Mouse (Mus musculus): ENCODE data around the gene Orai3.
"Not testable (repeated sequence)": the region's sequence is repeated elsewhere in the genome, so short reads cannot be mapped to it uniquely, and the experiment has no call there.

Orai3 gene

GRCm38 (mm10) chr7:127769651-127770038, at the start of gene Orai3:
TSS of gene Orai3 (plus strand) at chr7:127769815.
- peak; percentile 89 for DNase-seq (ENCODE audit: low read depth)

- DNase-seq (ENCODE audit: low read depth) = no peak
Measured at GRCm38 (mm10) chr7:127725490-127725889, 44.1 kb upstream of the Orai3 start.

GRCm38 (mm10) chr7:127725924-127726323, 43.7 kb upstream of the Orai3 start:
- no peak for DNase-seq (ENCODE audit: low read depth)

GRCm38 (mm10) chr7:127727898-127728297, 41.7 kb upstream of the Orai3 start:
- DNase-seq (ENCODE audit: low read depth) = peak; percentile 74

DNA sequence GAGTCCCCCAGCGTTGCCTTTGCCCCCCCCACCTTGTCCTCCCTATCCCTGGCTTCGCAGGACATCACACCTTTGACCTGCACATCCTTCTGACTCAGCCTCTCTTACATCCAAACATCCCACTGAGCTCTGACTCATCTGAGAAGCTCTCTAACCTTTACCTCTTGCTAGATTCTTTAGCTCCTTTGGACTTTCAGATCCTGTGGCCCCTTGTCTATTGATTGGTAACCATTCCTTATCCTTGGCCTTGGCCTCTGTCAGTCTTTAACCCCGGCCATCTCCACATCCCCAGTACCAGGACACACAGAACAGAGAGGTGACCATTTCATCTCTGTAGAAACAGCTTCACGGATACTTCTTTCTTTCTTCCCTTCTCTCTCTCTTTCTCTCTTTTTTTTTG, 39.4 kb upstream of the Orai3 start:
- DNase-seq (ENCODE audit: low read depth) = no peak

- DNase-seq (ENCODE audit: low read depth) = not testable (repeated sequence)
Measured at GRCm38 (mm10) chr7:127732066-127732465, 37.5 kb upstream of the Orai3 start, which contains the start of gene Ctf2. TSS of gene Ctf2 (minus strand) at chr7:127732166.

DNA sequence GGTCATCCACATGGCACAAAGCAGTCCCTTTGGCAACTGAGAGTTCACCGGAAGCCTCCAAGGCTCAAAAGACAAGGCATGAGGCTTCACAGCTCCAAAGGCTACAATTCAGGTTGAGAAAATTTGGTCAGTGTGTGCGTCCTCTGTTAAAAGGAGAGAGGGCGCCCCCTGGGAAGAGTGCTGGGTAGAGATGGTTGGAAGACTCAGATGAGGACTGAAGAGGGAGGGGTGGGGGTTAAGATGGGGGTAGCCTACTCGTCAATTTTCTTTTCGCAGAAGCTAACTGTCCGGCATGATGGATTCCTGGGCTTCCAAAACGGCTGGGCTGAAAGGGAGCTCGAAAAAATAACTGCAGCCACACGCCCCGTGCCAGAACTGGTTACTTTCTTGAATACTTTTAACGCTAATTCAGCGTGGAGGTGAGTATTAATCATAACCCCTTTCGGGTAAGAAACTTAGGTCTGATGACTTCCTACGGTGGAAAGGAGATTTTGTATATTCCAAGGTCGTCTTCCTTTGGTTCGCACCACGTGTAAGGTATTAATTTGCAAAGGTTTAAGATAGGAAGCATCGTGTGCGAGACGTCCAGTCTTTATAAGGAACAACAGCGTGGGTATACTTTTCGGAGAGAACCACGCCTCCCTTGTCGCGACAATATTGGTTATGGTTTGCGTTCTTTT, 25.1 kb upstream of the Orai3 start, which contains the start of gene Fbxl19:
TSS of gene Fbxl19 (plus strand) at position 178 of the 680 bp plus-strand sequence.
- DNase-seq (ENCODE audit: low read depth) = peak; percentile 90

- DNase-seq (ENCODE audit: low read depth) = peak; percentile 99
Measured at GRCm38 (mm10) chr7:127745251-127745651, 24.4 kb upstream of the Orai3 start.

DNA sequence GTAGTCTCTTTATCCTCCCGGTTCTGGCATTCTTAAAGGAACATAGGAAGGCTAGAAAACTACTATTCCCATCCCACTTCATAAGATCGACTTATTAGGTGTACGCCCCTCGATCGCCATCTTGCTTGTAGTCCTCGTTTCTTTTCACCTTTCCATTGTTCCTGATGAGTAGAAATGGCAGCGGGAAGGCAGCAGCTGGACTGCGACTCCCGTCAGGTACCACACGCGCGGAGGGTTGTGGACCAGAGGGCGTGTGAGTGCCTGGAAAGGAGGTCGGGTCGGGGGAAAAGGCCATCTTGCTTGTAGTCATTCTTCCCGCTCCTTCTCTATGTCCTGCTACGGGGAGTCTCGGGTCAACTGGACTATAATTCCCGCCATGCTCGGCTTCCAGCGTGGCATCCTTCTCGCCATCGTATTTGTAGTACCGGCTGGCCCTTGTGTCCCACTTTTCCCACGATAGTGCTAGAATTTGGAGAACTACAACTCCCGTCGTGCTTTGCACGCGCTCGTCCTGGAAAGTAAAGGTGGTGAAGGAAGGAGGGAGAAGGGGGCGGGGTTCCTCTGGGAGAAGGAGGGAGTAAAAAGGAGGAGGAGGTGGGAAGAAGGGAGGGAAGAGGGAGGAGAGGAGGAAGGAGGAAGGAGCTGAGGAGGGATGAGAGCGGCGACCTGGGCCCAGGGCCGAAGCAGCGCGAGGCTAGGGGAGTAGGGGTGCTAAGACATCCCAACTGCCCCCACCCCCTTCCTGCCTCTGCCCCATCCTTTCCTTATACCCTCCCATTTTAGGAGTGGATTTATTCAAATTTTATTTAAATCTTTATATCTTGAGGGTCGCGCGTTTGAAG, 23.7 kb upstream of the Orai3 start:
- DNase-seq (ENCODE audit: low read depth) = peak; percentile 98

DNA sequence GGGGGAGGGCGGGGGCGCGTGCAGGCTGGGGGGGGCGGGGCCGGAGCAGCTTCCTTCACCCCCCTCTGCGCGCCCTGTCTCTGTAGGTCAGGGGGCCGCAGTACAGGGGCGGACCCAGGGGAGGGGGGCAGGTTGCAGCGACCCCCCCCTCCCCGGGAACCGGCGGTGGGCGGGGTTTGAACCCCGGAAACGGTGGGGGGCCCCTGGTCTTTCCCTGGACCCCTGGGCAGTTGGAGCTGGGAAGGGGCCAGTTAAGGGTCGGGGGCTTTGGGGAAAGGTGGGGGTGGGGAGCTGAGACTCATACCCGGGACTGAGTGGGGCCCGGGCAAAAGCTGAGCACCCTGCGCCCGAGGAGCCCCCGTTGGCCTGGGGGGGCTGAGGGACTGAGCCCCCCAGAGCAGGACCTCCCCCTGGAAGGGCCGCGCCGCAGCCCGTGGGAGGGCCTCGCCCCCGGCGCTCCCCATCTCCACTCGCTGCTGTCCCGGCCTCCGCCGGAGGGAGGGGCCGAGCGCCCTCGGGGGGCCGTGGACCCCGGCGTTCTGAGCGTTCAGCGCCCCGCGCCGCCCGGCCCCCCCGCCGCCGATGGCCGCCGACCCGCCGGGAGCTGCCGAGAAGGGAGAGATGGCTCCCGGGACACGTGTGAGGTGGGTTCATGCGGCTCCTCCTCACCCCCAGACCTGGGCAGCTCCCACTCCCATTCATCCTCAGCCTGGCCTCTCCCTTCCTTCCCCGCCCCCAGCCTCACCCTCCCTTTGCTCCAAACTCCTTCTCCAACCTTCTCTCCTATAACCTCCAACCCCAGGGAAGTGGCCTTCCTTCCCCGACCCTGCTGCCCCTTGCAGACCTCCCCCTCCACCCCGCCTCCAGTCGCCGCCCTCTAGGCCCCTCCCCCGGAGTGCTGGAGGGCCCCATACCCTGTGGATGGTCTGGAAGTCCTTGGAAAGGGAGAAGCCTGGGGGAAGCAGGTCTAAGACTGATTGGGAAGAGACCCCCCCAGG, 22.8 kb upstream of the Orai3 start:
- peak; percentile 41 for DNase-seq (ENCODE audit: low read depth)

DNA sequence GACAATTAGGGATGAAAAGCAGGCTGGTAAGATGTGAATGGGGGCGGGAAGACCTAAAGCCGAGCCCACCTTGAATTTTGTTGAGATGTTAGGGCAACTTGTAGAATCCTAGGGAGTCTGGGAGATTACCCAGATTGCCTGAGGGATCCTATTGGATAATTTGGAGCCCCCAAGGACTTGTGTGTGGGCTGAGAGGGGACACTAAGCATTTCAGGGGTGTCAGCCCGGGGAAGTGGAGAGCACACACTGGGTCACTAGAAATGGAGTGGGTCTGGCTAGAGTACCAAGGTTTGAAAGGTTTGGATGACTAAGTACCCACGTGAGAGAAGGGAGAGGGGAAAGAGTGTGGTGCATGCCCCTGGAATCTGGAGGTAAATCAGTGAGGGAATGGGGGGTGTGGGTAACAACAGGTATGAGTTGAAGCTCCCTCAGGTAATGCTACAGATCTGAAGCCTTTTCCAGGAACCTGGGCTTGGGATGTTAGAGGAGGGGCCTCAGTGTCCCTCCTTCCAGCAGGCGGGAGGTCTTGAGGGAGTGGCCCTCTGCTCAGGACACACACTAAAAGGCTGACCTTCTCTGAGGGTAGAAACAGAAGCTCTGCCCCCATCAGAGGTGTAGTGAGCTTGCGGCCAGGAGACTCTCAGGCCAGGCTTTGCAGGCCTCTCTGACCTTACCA, 21.9 kb upstream of the Orai3 start:
- no peak for DNase-seq (ENCODE audit: low read depth)

DNA sequence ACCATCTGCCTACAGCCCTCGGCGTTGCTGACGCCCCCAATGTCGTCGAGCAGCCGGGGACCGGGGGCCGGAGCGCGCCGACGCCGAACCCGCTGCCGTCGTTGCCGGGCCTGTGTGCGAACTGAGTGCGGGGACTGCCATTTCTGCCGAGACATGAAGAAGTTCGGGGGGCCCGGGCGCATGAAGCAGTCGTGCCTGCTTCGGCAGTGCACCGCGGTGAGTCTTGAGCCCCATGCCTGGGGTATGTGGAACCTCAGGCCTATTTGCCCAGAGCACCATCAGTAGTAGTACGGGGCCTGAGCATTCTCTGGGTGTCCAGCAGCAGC, 21.4 kb upstream of the Orai3 start:
- no peak for DNase-seq (ENCODE audit: low read depth)

GRCm38 (mm10) chr7:127750131-127751127, 19.2 kb upstream of the Orai3 start:
- peak; percentile 23 for DNase-seq (ENCODE audit: low read depth)

DNA sequence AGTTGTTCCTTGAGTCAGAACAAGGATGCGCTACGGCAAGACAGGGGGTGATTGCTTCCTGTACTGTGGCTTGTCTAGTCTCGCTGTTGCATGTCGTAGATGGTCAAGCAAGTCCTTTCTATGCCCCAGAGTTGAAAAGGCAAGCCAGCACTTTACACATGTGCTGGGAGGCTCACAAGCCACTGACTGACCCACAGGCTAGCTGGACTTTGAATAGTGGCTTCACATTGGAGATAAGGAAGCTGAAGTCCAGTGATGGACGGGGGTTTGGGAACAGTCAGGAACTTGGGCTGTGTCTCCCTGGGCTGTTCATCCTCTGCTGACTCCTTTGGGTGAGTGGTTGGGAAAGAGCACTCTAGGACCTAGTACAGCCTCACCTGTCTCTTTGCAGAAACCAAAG, 18.0 kb upstream of the Orai3 start:
- DNase-seq (ENCODE audit: low read depth) = no peak

- no peak for DNase-seq (ENCODE audit: low read depth)
Measured at GRCm38 (mm10) chr7:127752069-127752468, 17.5 kb upstream of the Orai3 start.

DNA sequence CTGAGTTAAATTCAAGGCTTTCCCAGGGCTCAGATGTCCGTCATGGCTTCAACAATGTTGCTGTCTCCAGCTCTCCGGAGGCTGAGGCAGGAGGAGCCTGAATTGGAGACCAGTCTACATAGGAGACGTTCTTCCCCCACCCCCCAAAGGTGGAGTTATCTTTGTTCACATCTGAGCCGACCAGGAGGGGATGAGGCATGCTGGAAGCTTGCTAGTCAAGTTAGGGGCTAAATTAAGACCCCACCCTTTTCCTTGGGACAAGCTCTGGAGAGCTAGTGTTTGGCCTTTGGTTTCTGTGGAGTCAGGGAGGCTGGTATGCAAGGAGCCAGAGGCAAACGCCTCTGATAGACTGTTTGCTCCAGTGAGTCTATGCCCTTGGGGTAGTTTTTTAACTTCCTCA, 16.5 kb upstream of the Orai3 start:
- DNase-seq (ENCODE audit: low read depth) = no peak

DNA sequence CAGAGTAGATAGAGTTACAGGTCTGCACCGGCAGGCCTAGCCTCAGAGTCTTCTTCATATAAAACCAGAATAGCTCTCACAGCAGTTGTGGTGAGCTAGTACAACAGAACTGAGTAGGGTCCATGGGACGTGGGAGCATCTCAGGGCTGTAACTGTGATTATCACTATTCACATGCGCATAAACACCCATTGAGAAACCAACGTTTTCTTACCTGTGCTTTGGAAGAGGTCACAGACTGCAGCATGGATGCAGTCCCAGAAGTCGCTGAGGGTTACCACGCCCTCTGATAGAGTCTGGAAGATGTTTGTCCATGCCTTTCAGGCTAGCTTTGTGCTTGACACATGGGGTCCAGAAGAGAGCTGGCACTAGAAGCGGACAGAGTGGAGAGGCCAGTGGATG, 15.9 kb upstream of the Orai3 start:
- DNase-seq (ENCODE audit: low read depth) = no peak

DNA sequence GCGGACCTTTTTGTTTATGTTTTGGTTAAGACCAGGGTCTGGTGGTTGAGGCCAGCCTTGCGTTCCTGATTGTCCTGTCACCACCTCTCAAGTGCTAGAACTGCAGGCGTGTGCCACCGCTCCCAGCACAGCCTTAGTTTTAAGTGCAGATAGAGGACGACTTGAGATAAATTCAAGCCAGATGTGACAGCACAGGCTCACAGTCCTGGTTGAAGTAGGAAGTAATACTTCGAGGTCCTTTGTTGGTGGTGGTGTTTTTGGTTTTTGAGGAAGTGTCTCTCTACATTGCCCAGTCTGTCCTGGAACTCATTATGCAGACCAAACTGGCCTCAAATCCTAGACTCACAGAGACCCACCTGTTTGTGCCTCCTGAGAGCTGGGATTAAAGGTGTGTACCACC, 9.9 kb upstream of the Orai3 start:
- DNase-seq (ENCODE audit: low read depth) = no peak

DNA sequence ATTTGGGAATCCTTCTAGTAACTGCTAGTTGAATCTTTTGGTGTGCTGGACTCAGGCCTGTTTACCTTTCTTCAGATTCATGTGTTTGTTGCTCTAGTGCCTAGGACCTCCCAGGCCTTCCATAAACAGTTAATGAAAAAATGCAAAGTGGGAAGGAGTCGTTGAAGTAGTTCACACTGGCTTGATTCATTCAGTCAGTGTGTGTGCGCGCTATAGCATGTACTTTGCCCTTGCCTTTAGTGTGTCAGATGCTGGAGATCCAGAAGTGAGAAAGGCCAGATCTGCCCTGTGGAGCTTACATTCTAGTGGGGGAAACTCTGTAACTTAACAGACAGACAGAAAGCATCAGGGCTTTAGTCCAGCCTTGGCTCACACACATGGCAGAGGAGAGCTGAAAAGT, 9.1 kb upstream of the Orai3 start:
- DNase-seq (ENCODE audit: low read depth) = no peak

- peak; percentile 72 for DNase-seq (ENCODE audit: low read depth)
Measured at GRCm38 (mm10) chr7:127761026-127761425, 8.6 kb upstream of the Orai3 start.

Data from 416B (cell line).